Comparison of ENCODE assay signal across 11 mouse cellular contexts in the genomic region with DNA sequence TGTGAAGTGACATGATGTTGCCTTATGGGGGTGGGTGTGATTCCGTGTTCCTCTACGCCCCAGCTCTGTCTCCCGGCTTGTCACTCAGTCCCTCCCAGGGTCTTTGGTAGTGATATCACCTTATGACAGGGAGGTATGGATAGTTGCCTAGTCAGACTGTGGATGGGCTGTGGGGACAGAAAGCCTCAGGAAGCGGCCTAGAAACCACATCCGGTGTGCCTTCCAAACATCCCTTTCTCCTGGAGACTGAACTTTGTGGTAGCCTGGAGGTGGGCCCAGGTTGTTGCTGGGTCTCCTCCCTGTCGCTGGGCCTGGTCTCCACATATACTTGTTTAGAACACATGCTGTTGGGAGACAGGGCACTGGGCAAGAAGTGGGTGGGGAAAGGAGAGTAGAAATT. TPM values are rescaled to one million over a fixed set of nuclear protein-coding genes. Genes with fewer than 3 reads are reported as not detected.
DNase-seq lines count a peak whose midpoint lies in the region; ATAC-seq and TF ChIP-seq lines count a peak whose summit lies in the region.
"Had no signal": no experiment of that assay in that cellular context is flagged by ENCODE, and none has a peak within 500 bp of the region (broad histone marks: within the 10 kb centered on the region; RNA-seq: fewer than 3 reads in every experiment).

No protein-coding gene starts in this region.

- intact Hi-C loops in heart, adult 2 months (cut with DNase I) = no loop called here

- H3K27ac ChIP-seq in heart, adult 2 months = peak overlapping the region; percentile 88; the same call in 1 of the 2 replicates
- no peak overlapping the region for H3K27ac ChIP-seq in lung, postnatal 0 days (ENCODE audit: low read length)
- H3K27ac ChIP-seq in intestine, embryonic 14.5 days (ENCODE audit: low read depth) = no peak overlapping the region

- H3K27me3 ChIP-seq in heart, adult 2 months (ENCODE audit: control insufficient read depth, insufficient read depth, low read length) = no peaks in the 10 kb centered on the region
- H3K27me3 ChIP-seq in lung, postnatal 0 days (replicated peaks; ENCODE audit: insufficient read depth, low read length) = no peaks in the 10 kb centered on the region
- H3K27me3 ChIP-seq in intestine, embryonic 14.5 days (replicated peaks; ENCODE audit: control insufficient read depth, insufficient read depth, low read length) = peaks cover 5% of the 10 kb centered on the region; the same call in 1 of the 2 replicates

- WGBS in heart, adult 2 months = 73% methylated on average over 6 of the region's 6 CpGs
- WGBS in lung, postnatal 0 days = 77% methylated on average over 6 of the region's 6 CpGs
- 80% methylated on average over 6 of the region's 6 CpGs for WGBS in intestine, embryonic 14.5 days

- no peaks in the 10 kb centered on the region for H3K9me3 ChIP-seq in lung, postnatal 0 days (ENCODE audit: low read length)
- no peaks in the 10 kb centered on the region for H3K9me3 ChIP-seq in intestine, embryonic 14.5 days (ENCODE audit: control insufficient read depth, low read length)

- TF ChIP-seq POLR2A in heart, adult 2 months (IDR thresholded peaks at IDR 0.05; ENCODE audit: insufficient read depth, low read depth, low read length) = no peak

- H3K4me3 ChIP-seq in heart, adult 2 months = peak overlapping the region; percentile 70; the same call in 1 of the 2 replicates
- H3K4me3 ChIP-seq in lung, postnatal 0 days (ENCODE audit: low read depth, low read length) = no peak overlapping the region
- H3K4me3 ChIP-seq in intestine, embryonic 14.5 days (ENCODE audit: low read depth, low read length) = no peak overlapping the region

- ATAC-seq in lung, postnatal 0 days = no peak
- ATAC-seq in intestine, embryonic 14.5 days (replicated peaks; ENCODE audit: low FRiP score, low TSS enrichment, low read depth) = no peak
- peak; percentile 49 for ATAC-seq in megakaryocyte progenitor cell, adult 5-6 weeks (replicated peaks; ENCODE audit: poor library complexity)
- no peak for ATAC-seq in frontal cortex, adult (ENCODE audit: low TSS enrichment)
- ATAC-seq: forebrain, embryonic 16.5 days had no signal

- H3K79me2 ChIP-seq in heart, adult 2 months (replicated peaks; ENCODE audit: control insufficient read depth, insufficient read depth, low read length) = no peaks in the 10 kb centered on the region; the same call in 1 of the 2 replicates

- H3K4me1 ChIP-seq in heart, adult 2 months (ENCODE audit: control insufficient read depth, insufficient read depth, low read length) = peaks cover 3% of the 10 kb centered on the region
- peaks cover 14% of the 10 kb centered on the region for H3K4me1 ChIP-seq in lung, postnatal 0 days (ENCODE audit: insufficient read depth, low read depth, low read length)
- no peaks in the 10 kb centered on the region; the same call in 1 of the 2 replicates for H3K4me1 ChIP-seq in intestine, embryonic 14.5 days (replicated peaks; ENCODE audit: control insufficient read depth, insufficient read depth, low read length)

- no peak for DNase-seq in heart, adult 2 months
- no peak for DNase-seq in heart, adult 18-20 months
- DNase-seq in lung, postnatal 0 days (ENCODE audit: low spot score) = no peak
- DNase-seq in lung, adult 18-20 months = no peak
- DNase-seq in intestine, embryonic 14.5 days (ENCODE audit: low spot score) = no peak
- DNase-seq in embryo, embryonic 10.5 days (ENCODE audit: low spot score) = no peak
- DNase-seq: cerebellum, adult 2 months; retina, postnatal 1 day had no signal

- no peak for TF ChIP-seq CTCF in heart, adult 2 months (IDR thresholded peaks at IDR 0.05)
- TF ChIP-seq CTCF in lung, postnatal 0 days (IDR thresholded peaks at IDR 0.05) = no peak

- TF ChIP-seq EP300 in heart, adult 2 months (IDR thresholded peaks at IDR 0.05; ENCODE audit: insufficient read depth, low read depth, low read length) = no peak
- TF ChIP-seq EP300 in lung, postnatal 0 days (IDR thresholded peaks at IDR 0.05) = no peak

- no peaks in the 10 kb centered on the region for H3K36me3 ChIP-seq in heart, adult 2 months (ENCODE audit: control insufficient read depth, insufficient read depth, low read length)
- no peaks in the 10 kb centered on the region for H3K36me3 ChIP-seq in lung, postnatal 0 days (ENCODE audit: insufficient read depth, low read length)
- H3K36me3 ChIP-seq in intestine, embryonic 14.5 days (ENCODE audit: control insufficient read depth, insufficient read depth, low read length) = no peaks in the 10 kb centered on the region

- H3K4me2 ChIP-seq in lung, postnatal 0 days (replicated peaks; ENCODE audit: low read depth, low read length) = peak overlapping the region; percentile 71
- H3K4me2 ChIP-seq in intestine, embryonic 14.5 days (ENCODE audit: low read length) = peak overlapping the region; percentile 49; the same call in 1 of the 2 replicates

- no peak overlapping the region for H3K9ac ChIP-seq in heart, adult 2 months (ENCODE audit: low read depth, low read length)
- no peak overlapping the region for H3K9ac ChIP-seq in lung, postnatal 0 days (replicated peaks; ENCODE audit: low read depth)
- H3K9ac ChIP-seq in intestine, embryonic 14.5 days (ENCODE audit: low read length) = no peak overlapping the region

RNA-seq across cellular contexts. Expression of a gene that starts 17.9 kb away (rescaled TPM):
- 10 to 100 TPM; 58.9 to 60.0 TPM for total RNA-seq in heart, adult 2 months (2021)
- polyA plus RNA-seq in heart, adult 2 months (2012; rRNA removed) = 57.2 and 68.9 TPM in 2 replicates
- total RNA-seq in heart, adult 18-20 months (2021) = 10 to 100 TPM; 52.5 to 59.1 TPM
- polyA plus RNA-seq in lung, postnatal 0 days (2015; fragmentation: Nextera tagmentation; extraction: Ambion mirVana) = 3.9 and 4.7 TPM in 2 replicates
- polyA plus RNA-seq in intestine, embryonic 14.5 days (2014; fragmentation: Nextera tagmentation; extraction: Ambion mirVana) = 6.7 and 7.0 TPM in 2 replicates
- total RNA-seq in megakaryocyte progenitor cell, adult 5-6 weeks (2015) = 11.8 and 15.2 TPM in 2 replicates
- 4.0 and 5.0 TPM in 2 replicates for total RNA-seq in megakaryocyte progenitor cell, adult 5-6 weeks (2017)

RNA-seq across cellular contexts. Expression of a gene that starts 33.6 kb away (rescaled TPM):
- total RNA-seq in heart, adult 2 months (2021) = 100 to 1,000 TPM; 150 to 162 TPM
- 62.3 and 96.1 TPM in 2 replicates for polyA plus RNA-seq in heart, adult 2 months (2012; rRNA removed)
- 100 to 1,000 TPM; 160 to 168 TPM for total RNA-seq in heart, adult 18-20 months (2021)
- 165 and 171 TPM in 2 replicates for polyA plus RNA-seq in lung, postnatal 0 days (2015; fragmentation: Nextera tagmentation; extraction: Ambion mirVana)
- 307 and 327 TPM in 2 replicates for polyA plus RNA-seq in intestine, embryonic 14.5 days (2014; fragmentation: Nextera tagmentation; extraction: Ambion mirVana)
- 69.7 and 72.1 TPM in 2 replicates for total RNA-seq in megakaryocyte progenitor cell, adult 5-6 weeks (2015)
- 283 and 351 TPM in 2 replicates for total RNA-seq in megakaryocyte progenitor cell, adult 5-6 weeks (2017)

RNA-seq across cellular contexts. Expression of a gene that starts 52.4 kb away (rescaled TPM):
- 1 to 10 TPM; 7.3 to 8.1 TPM for total RNA-seq in heart, adult 2 months (2021)
- 13.5 and 13.7 TPM in 2 replicates for polyA plus RNA-seq in heart, adult 2 months (2012; rRNA removed)
- total RNA-seq in heart, adult 18-20 months (2021) = 10 to 100 TPM in 1 of 2 experiments, 1 to 10 TPM in 1; 8.0 to 10.3 TPM
- 10.9 and 12.5 TPM in 2 replicates for polyA plus RNA-seq in lung, postnatal 0 days (2015; fragmentation: Nextera tagmentation; extraction: Ambion mirVana)
- 11.7 and 12.1 TPM in 2 replicates for polyA plus RNA-seq in intestine, embryonic 14.5 days (2014; fragmentation: Nextera tagmentation; extraction: Ambion mirVana)
- total RNA-seq in megakaryocyte progenitor cell, adult 5-6 weeks (2015) = 12.0 and 12.5 TPM in 2 replicates
- total RNA-seq in megakaryocyte progenitor cell, adult 5-6 weeks (2017) = 16.7 and 17.9 TPM in 2 replicates

RNA-seq across cellular contexts. Expression of a gene that starts 55.7 kb away (rescaled TPM):
- total RNA-seq in heart, adult 2 months (2021) = 10 to 100 TPM; 37.6 to 47.2 TPM
- 40.4 and 46.0 TPM in 2 replicates for polyA plus RNA-seq in heart, adult 2 months (2012; rRNA removed)
- 10 to 100 TPM; 43.1 to 44.5 TPM for total RNA-seq in heart, adult 18-20 months (2021)
- 44.7 and 45.9 TPM in 2 replicates for polyA plus RNA-seq in lung, postnatal 0 days (2015; fragmentation: Nextera tagmentation; extraction: Ambion mirVana)
- 41.0 and 43.0 TPM in 2 replicates for polyA plus RNA-seq in intestine, embryonic 14.5 days (2014; fragmentation: Nextera tagmentation; extraction: Ambion mirVana)
- total RNA-seq in megakaryocyte progenitor cell, adult 5-6 weeks (2015) = 17.2 and 18.3 TPM in 2 replicates
- total RNA-seq in megakaryocyte progenitor cell, adult 5-6 weeks (2017) = 35.3 and 38.4 TPM in 2 replicates
